11 mouse cellular contexts compared by ENCODE assay signal in genomic region chr13:9929978-9930377, GRCm38 (mm10).
A peak's percentile ranks its signal among the peaks of the same experiment; 100 is the strongest.
DNase-seq lines count a peak whose midpoint lies in the region; ATAC-seq and TF ChIP-seq lines count a peak whose summit lies in the region.
"Had no signal": no experiment of that assay in that cellular context is flagged by ENCODE, and none has a peak within 500 bp of the region (broad histone marks: within the 10 kb centered on the region; RNA-seq: fewer than 3 reads in every experiment).

No protein-coding gene starts in this region.

- no peak for TF ChIP-seq CTCF in Patski (IDR thresholded peaks at IDR 0.05)

- ATAC-seq in Patski = peak; percentile 76
- ATAC-seq in cerebellum, adult (ENCODE audit: insufficient number of reproducible peaks, low FRiP score, low TSS enrichment) = no peak

- peak; percentile 36 to 43 for DNase-seq in cerebellum, postnatal 10 days
- DNase-seq in cerebellum, postnatal 36 days = no peak
- DNase-seq in Patski (ENCODE audit: low read depth, low spot score) = no peak
- DNase-seq in frontal cortex, postnatal 10 days (ENCODE audit: low spot score in 2 of 2) = peak; percentile 12 to 20
- peak; percentile 30 for DNase-seq in lung, postnatal 14 days
- DNase-seq in urinary bladder, postnatal 14 days (ENCODE audit: low spot score) = no peak
- DNase-seq in cerebellum, postnatal 25 days = no peak

- in situ Hi-C loops in Patski (cut with MboI; ENCODE audit: low pct_unique_long_range_greater_than_20kb) = no loop called here

- no peaks in the 10 kb centered on the region for H3K27me3 ChIP-seq in Patski
- H3K27me3 ChIP-seq: embryonic facial prominence, embryonic 12.5 days; limb, embryonic 13.5 days; stomach, embryonic 15.5 days had no signal

- POLR2A ChIA-PET in Patski (lab: Charles Lee) = no interaction called here

- CTCF ChIA-PET in Patski (lab: Charles Lee) = no interaction called here

Comparison
In these comparisons a context has a peak if more than half of its experiments do, and no peak if none do; other contexts are left out.
1. DNase-seq: peak in cerebellum, postnatal 10 days (2 of 2), frontal cortex, postnatal 10 days (2 of 2) and lung, postnatal 14 days (single experiment); none in cerebellum, postnatal 36 days (0 of 2), Patski (single experiment), urinary bladder, postnatal 14 days (single experiment) and cerebellum, postnatal 25 days (0 of 2).